Mouse (Mus musculus) neural tube, embryonic 12.5 days (tissue): ENCODE measurements around the gene Entpd5. TPM values are rescaled to one million over a fixed set of nuclear protein-coding genes. Genes with fewer than 3 reads are reported as not detected.
"Not testable (repeated sequence)": the region's sequence is repeated elsewhere in the genome, so short reads cannot be mapped to it uniquely, and the experiment has no call there.

Experiments
- ATAC-seq: fragments of 200-750 bp; cut with Nextera tagmentation; 2 replicates; pipeline ENCODE4 v1.8.0; 2017; ENCODE audit warnings: low read depth, mild to moderate bottlenecking, moderate TSS enrichment, moderate library complexity; ENCODE audit not compliant: low FRiP score
- H3K27ac ChIP-seq: fragments of 300-500 bp; sonication (generic); 2 replicates; pipeline ENCODE4 v1.5.1; 2016
- H3K27me3 ChIP-seq: fragments of 300-500 bp; sonication (generic); replicated peaks from 2 replicates; pipeline ENCODE4 v1.6.1; 2016; ENCODE audit warnings: mild to moderate bottlenecking
- H3K36me3 ChIP-seq: fragments of 300-500 bp; sonication (generic); 2 replicates; pipeline ENCODE4 v1.6.1; 2016; ENCODE audit warnings: mild to moderate bottlenecking
- H3K4me1 ChIP-seq: fragments of 300-500 bp; sonication (generic); 2 replicates; pipeline ENCODE4 v1.6.1; 2016
- H3K4me2 ChIP-seq: fragments of 300-500 bp; sonication (generic); replicated peaks from 2 replicates; pipeline ENCODE4 v1.6.1; 2016; ENCODE audit warnings: mild to moderate bottlenecking
- H3K4me3 ChIP-seq: fragments of 300-500 bp; sonication (generic); 2 replicates; pipeline ENCODE4 v1.5.1; 2016
- H3K9ac ChIP-seq: fragments of 300-500 bp; sonication (generic); 2 replicates; pipeline ENCODE4 v1.6.1; 2016; ENCODE audit warnings: mild to moderate bottlenecking
- H3K9me3 ChIP-seq: fragments of 300-500 bp; sonication (generic); 2 replicates; pipeline ENCODE4 v1.6.1; 2016; ENCODE audit warnings: mild to moderate bottlenecking
- WGBS: fragments of 180-500 bp; shearing (Covaris S2); methylation state at CpG from one replicate; pipeline ENCODE4 v1.1.7; 2016; 5-methylcytosine and 5-hydroxymethylcytosine counted together
- polyA plus RNA-seq: library from polyadenylated mRNA; unstranded; fragments of >200 nt; fragmentation: Nextera tagmentation; extraction: Ambion mirVana; gene quantifications from 2 replicates; pipeline ENCODE4 v1.2.1, GENCODE M21; 2016

The Entpd5 gene
- polyA plus RNA-seq, 1 experiment from 2014 or later = 11.0 TPM

GRCm38 (mm10) chr12:84365137-84365536, 43.7 kb downstream of the Entpd5 start:
- Histone ChIP-seq H3K4me2 (no peak overlapping the region), H3K9me3 (no peaks in the 10 kb centered on the region), H3K27me3 (no peaks in the 10 kb centered on the region), H3K9ac (no peak overlapping the region), H3K4me1 (peaks cover 14% of the 10 kb centered on the region), H3K36me3 (peaks cover 29% of the 10 kb centered on the region), H3K4me3 (no peak overlapping the region), H3K27ac (no peak overlapping the region)
- WGBS = 97% methylated on average over 6 of the region's 6 CpGs
- no peak for ATAC-seq

GRCm38 (mm10) chr12:84364291-84364690, 44.5 kb downstream of the Entpd5 start:
- ATAC-seq = no peak
- H3K36me3 ChIP-seq = peaks cover 20% of the 10 kb centered on the region

GRCm38 (mm10) chr12:84362872-84363271, 46.0 kb downstream of the Entpd5 start:
- Histone ChIP-seq H3K4me3 (no peak overlapping the region), H3K4me2 (peak overlapping the region; percentile 79), H3K9me3 (no peaks in the 10 kb centered on the region), H3K27me3 (no peaks in the 10 kb centered on the region), H3K36me3 (peaks cover 6% of the 10 kb centered on the region; the same call in 1 of the 2 replicates), H3K9ac (no peak overlapping the region), H3K27ac (no peak overlapping the region), H3K4me1 (peaks cover 14% of the 10 kb centered on the region)
- no peak for ATAC-seq
- 66% methylated on average over 2 of the region's 2 CpGs for WGBS

More at GRCm38 (mm10) chr12:84364291-84364690, 44.5 kb downstream of the Entpd5 start:
- Histone ChIP-seq H3K27me3 (no peaks in the 10 kb centered on the region), H3K4me2 (no peak overlapping the region), H3K9me3 (no peaks in the 10 kb centered on the region), H3K9ac (no peak overlapping the region), H3K4me3 (no peak overlapping the region), H3K27ac (no peak overlapping the region), H3K4me1 (peaks cover 14% of the 10 kb centered on the region)
- 80% methylated on average over 9 of the region's 9 CpGs for WGBS

GRCm38 (mm10) chr12:84361555-84362489, 47.0 kb downstream of the Entpd5 start, which contains the start of the genes Coq6 and Fam161b:
Gene Coq6, plus strand, starts transcription at chr12:84361657.
Gene Fam161b, minus strand, starts transcription at chr12:84361833.
- Histone ChIP-seq H3K4me2 (peak within 1 kb of the TSS; percentile 79), H3K9me3 (no peaks in the 10 kb centered on the region), H3K36me3 (peaks cover 6% of the 10 kb centered on the region; the same call in 1 of the 2 replicates), H3K4me1 (peaks cover 14% of the 10 kb centered on the region), H3K27me3 (no peaks in the 10 kb centered on the region), H3K9ac (peak within 1 kb of the TSS; percentile 75), H3K27ac (no peak within 1 kb of the TSS), H3K4me3 (peak within 1 kb of the TSS; percentile 92)
- under 1% methylated on average over 51 of the region's 51 CpGs for WGBS
- ATAC-seq = peak; percentile 99

GRCm38 (mm10) chr12:84358699-84359098, 50.1 kb downstream of the Entpd5 start:
- H3K4me2 ChIP-seq, H3K9me3 ChIP-seq, ATAC-seq, H3K27me3 ChIP-seq, H3K27ac ChIP-seq, H3K9ac ChIP-seq, H3K4me3 ChIP-seq: not testable (repeated sequence)
- peaks cover 14% of the 10 kb centered on the region for H3K4me1 ChIP-seq
- H3K36me3 ChIP-seq = peaks cover 35% of the 10 kb centered on the region
- 86% methylated on average over 2 of the region's 2 CpGs for WGBS

GRCm38 (mm10) chr12:84347192-84347591, 61.6 kb downstream of the Entpd5 start:
- H3K36me3 ChIP-seq = peaks cover 53% of the 10 kb centered on the region
- H3K9ac ChIP-seq = no peak overlapping the region
- no peak overlapping the region for H3K4me2 ChIP-seq
- H3K9me3 ChIP-seq = no peaks in the 10 kb centered on the region
- H3K27ac ChIP-seq = no peak overlapping the region
- WGBS = 32% methylated on average over 2 of the region's 2 CpGs
- no peaks in the 10 kb centered on the region; the same call in 1 of the 2 replicates for H3K4me1 ChIP-seq
- H3K4me3 ChIP-seq = no peak overlapping the region
- no peak for ATAC-seq
- H3K27me3 ChIP-seq = no peaks in the 10 kb centered on the region

- Histone ChIP-seq H3K9me3 (no peaks in the 10 kb centered on the region), H3K36me3 (peaks cover 81% of the 10 kb centered on the region), H3K27me3 (no peaks in the 10 kb centered on the region), H3K4me1 (no peaks in the 10 kb centered on the region), H3K27ac (no peak overlapping the region), H3K4me3 (no peak overlapping the region), H3K4me2 (no peak overlapping the region), H3K9ac (no peak overlapping the region)
- WGBS = 95% methylated on average over 11 of the region's 11 CpGs
- ATAC-seq = no peak
Observed at GRCm38 (mm10) chr12:84336963-84337625, 71.7 kb downstream of the Entpd5 start.

GRCm38 (mm10) chr12:84327111-84327512, 81.7 kb downstream of the Entpd5 start:
- ATAC-seq = no peak
- Histone ChIP-seq H3K9ac (no peak overlapping the region), H3K27me3 (no peaks in the 10 kb centered on the region), H3K4me2 (no peak overlapping the region), H3K4me1 (no peaks in the 10 kb centered on the region), H3K27ac (no peak overlapping the region), H3K36me3 (peaks cover 59% of the 10 kb centered on the region), H3K4me3 (no peak overlapping the region), H3K9me3 (no peaks in the 10 kb centered on the region)
- WGBS = 88% methylated on average over 4 of the region's 4 CpGs

Other genes with a start within 250 kb of the Entpd5 start
- gene Elmsan1, start 190.1 kb downstream of the Entpd5 start, polyA plus RNA-seq = 6.1 and 6.3 TPM in 2 replicates
- gene Ptgr2, start 123.8 kb downstream of the Entpd5 start, polyA plus RNA-seq = 14.2 and 17.4 TPM in 2 replicates
- gene Zfp410, start 92.2 kb downstream of the Entpd5 start, polyA plus RNA-seq = 108 and 111 TPM in 2 replicates
- 37.8 and 40.9 TPM in 2 replicates for gene Coq6, start 47.4 kb downstream of the Entpd5 start, polyA plus RNA-seq
- 11.5 and 12.5 TPM in 2 replicates for gene Fam161b, start 47.2 kb downstream of the Entpd5 start, polyA plus RNA-seq
- 2.4 and 3.0 TPM in 2 replicates for gene Bbof1, start within 50 bp of the Entpd5 start, polyA plus RNA-seq
- gene Rnf113a2, start 8.2 kb upstream of the Entpd5 start, polyA plus RNA-seq = 28.2 and 28.6 TPM in 2 replicates
- gene Aldh6a1, start 42.0 kb upstream of the Entpd5 start, polyA plus RNA-seq = 24.0 and 25.9 TPM in 2 replicates
- 33.1 and 34.0 TPM in 2 replicates for gene Lin52, start 42.4 kb upstream of the Entpd5 start, polyA plus RNA-seq
- 6.6 and 6.9 TPM in 2 replicates for gene Vsx2, start 160.7 kb upstream of the Entpd5 start, polyA plus RNA-seq
- gene Abcd4, start 208.4 kb upstream of the Entpd5 start, polyA plus RNA-seq = 13.3 and 14.1 TPM in 2 replicates
- not detected in 2 replicates for gene Vrtn, start 232.0 kb upstream of the Entpd5 start, polyA plus RNA-seq